In genomic region chr10:64588116-64588515, GRCm38 (mm10) we compare ENCODE assay signal across 12 mouse cellular contexts.
A peak's percentile ranks its signal among the peaks of the same experiment; 100 is the strongest.
DNase-seq lines count a peak whose midpoint lies in the region; ATAC-seq lines count a peak whose summit lies in the region.
"Had no signal": no experiment of that assay in that cellular context is flagged by ENCODE, and none has a peak within 500 bp of the region (broad histone marks: within the 10 kb centered on the region; RNA-seq: fewer than 3 reads in every experiment).

No protein-coding gene starts in this region.

- no peak overlapping the region for H3K4me2 ChIP-seq in hindbrain, embryonic 11.5 days (replicated peaks; ENCODE audit: low read depth, low read length)

- no peak for ATAC-seq in cerebellum, adult (ENCODE audit: insufficient number of reproducible peaks, low FRiP score, low TSS enrichment)
- peak; percentile 100 for ATAC-seq in frontal cortex, adult (ENCODE audit: low TSS enrichment)
- ATAC-seq in hindbrain, embryonic 11.5 days (ENCODE audit: low FRiP score), result no peak

- WGBS in hindbrain, embryonic 11.5 days, result 81% methylated on average over 2 of the region's 2 CpGs

- no peaks in the 10 kb centered on the region for H3K9me3 ChIP-seq in hindbrain, embryonic 11.5 days (ENCODE audit: control insufficient read depth, low read length)

- H3K27ac ChIP-seq in hindbrain, embryonic 11.5 days (ENCODE audit: low read depth, low read length), result no peak overlapping the region
- H3K27ac ChIP-seq: liver, embryonic 14.5 days; macrophage had no signal

- no peaks in the 10 kb centered on the region for H3K4me1 ChIP-seq in hindbrain, embryonic 11.5 days (replicated peaks; ENCODE audit: control insufficient read depth, insufficient read depth, low read length)

- H3K27me3 ChIP-seq in hindbrain, embryonic 11.5 days (ENCODE audit: control insufficient read depth, insufficient read depth, low read length), result no peaks in the 10 kb centered on the region

- H3K4me3 ChIP-seq in hindbrain, embryonic 11.5 days (ENCODE audit: low read depth, low read length), result no peak overlapping the region

- H3K9ac ChIP-seq in hindbrain, embryonic 11.5 days (ENCODE audit: low read depth, low read length), result no peak overlapping the region
- H3K9ac ChIP-seq: liver, embryonic 14.5 days had no signal

- no peaks in the 10 kb centered on the region for H3K36me3 ChIP-seq in hindbrain, embryonic 11.5 days (ENCODE audit: control insufficient read depth, insufficient read depth, low read length)

- peak; percentile 1 for DNase-seq in cerebellum, adult 11 months
- peak; percentile 35 for DNase-seq in left cerebral cortex, adult 11 months (ENCODE audit: low spot score)
- DNase-seq in right cerebral cortex, postnatal 10 days (ENCODE audit: low spot score in 2 of 2), result peak; percentile 59 to 61
- no peak for DNase-seq in hindbrain, embryonic 11.5 days (ENCODE audit: low spot score)
- no peak for DNase-seq in thymus, postnatal 0 days (ENCODE audit: low spot score)
- DNase-seq in thymus, postnatal 10 days (ENCODE audit: low spot score in 2 of 2), result no peak
- DNase-seq: embryo, embryonic 11 days; kidney, postnatal 4 days had no signal

Comparison
In these comparisons a context has a peak if more than half of its experiments do, and no peak if none do; other contexts are left out.
1. DNase-seq: peak in cerebellum, adult 11 months (single experiment), left cerebral cortex, adult 11 months (single experiment) and right cerebral cortex, postnatal 10 days (2 of 2); none in hindbrain, embryonic 11.5 days (single experiment), thymus, postnatal 0 days (single experiment) and thymus, postnatal 10 days (0 of 2).